Mouse (Mus musculus) MEL (cell line): ENCODE measurements around the gene Myt1l. TPM values are rescaled to one million over a fixed set of nuclear protein-coding genes. Genes with fewer than 3 reads are reported as not detected.

Source experiments
- DNase-seq: peaks from one replicate; pipeline ENCODE4 v3.0.0; 2011; ENCODE audit warnings: low read depth, low spot score
- H3K27ac ChIP-seq: 2 replicates; pipeline ENCODE4 v1.5.1; 2012; ENCODE audit warnings: low read depth, mild to moderate bottlenecking, control low read depth, low read length, moderate library complexity; ENCODE audit not compliant: control insufficient read depth
- H3K27me3 ChIP-seq, 2 experiments: fragments of 150-350 bp in 1 of 2; sonication (generic) in 1 of 2; 2 replicates each; pipeline ENCODE4 v1.6.1; 2012; ENCODE audit warnings: low read length in 2 of 2, mild to moderate bottlenecking in 2 of 2, improper control_type of control experiment in 1 of 2, moderate library complexity in 1 of 2; ENCODE audit not compliant: insufficient read depth in 2 of 2, control insufficient read depth in 1 of 2
- H3K36me3 ChIP-seq, 2 experiments: 2 replicates each; pipeline ENCODE4 v1.6.1; 2012 to 2014; ENCODE audit warnings: low read length in 2 of 2, improper control_type of control experiment in 1 of 2, inconsistent platforms in 1 of 2, mild to moderate bottlenecking in 1 of 2; ENCODE audit not compliant: insufficient read depth in 2 of 2, control insufficient read depth in 1 of 2
- H3K4me1 ChIP-seq, 2 experiments: fragments of 150-350 bp in 1 of 2; sonication (generic) in 1 of 2; 2 replicates each; pipeline ENCODE4 v1.6.1; 2012; ENCODE audit warnings: low read length in 2 of 2, improper control_type of control experiment in 1 of 2, mild to moderate bottlenecking in 1 of 2; ENCODE audit not compliant: insufficient read depth in 2 of 2, control insufficient read depth in 1 of 2
- H3K4me3 ChIP-seq, 2 experiments: fragments of 150-350 bp in 1 of 2; sonication (generic) in 1 of 2; 2 replicates each; pipeline ENCODE4 v1.5.1; 2012; ENCODE audit warnings: low read depth in 2 of 2, low read length in 2 of 2, mild to moderate bottlenecking in 2 of 2, moderate library complexity in 2 of 2, control low read depth in 1 of 2, improper control_type of control experiment in 1 of 2; ENCODE audit not compliant: control insufficient read depth in 1 of 2, insufficient read depth in 1 of 2
- H3K79me2 ChIP-seq: 2 replicates; pipeline ENCODE4 v1.6.1; 2012; ENCODE audit warnings: mild to moderate bottlenecking, low read length, moderate library complexity; ENCODE audit not compliant: control insufficient read depth, poor library complexity, insufficient read depth
- H3K9ac ChIP-seq: 2 replicates; pipeline ENCODE4 v1.6.1; 2012; ENCODE audit warnings: low read depth, mild to moderate bottlenecking, control low read depth, low read length, moderate library complexity; ENCODE audit not compliant: control insufficient read depth, poor library complexity, severe bottlenecking
- H3K9me3 ChIP-seq: fragments of 150-350 bp; sonication (generic); replicated peaks from 2 replicates; pipeline ENCODE4 v1.6.1; 2012; ENCODE audit warnings: mild to moderate bottlenecking, low read length, improper control_type of control experiment, moderate library complexity; ENCODE audit not compliant: insufficient read depth
- CHD2 ChIP-seq: IDR thresholded peaks from 2 replicates; pipeline ENCODE4 v1.6.1; 2011; ENCODE audit warnings: low read length, improper control_type of control experiment
- CTCF ChIP-seq, 3 experiments: IDR thresholded peaks in 2 of 3; conservative IDR thresholded peaks in 1 of 3; 2 replicates each; pipeline ENCODE4 v1.5.1; 2011 to 2012; ENCODE audit warnings: low read length in 3 of 3, low read depth in 2 of 3, mild to moderate bottlenecking in 2 of 3, improper control_type of control experiment in 1 of 3, inconsistent platforms in 1 of 3, mixed read lengths in 1 of 3, moderate library complexity in 1 of 3; ENCODE audit not compliant: control insufficient read depth in 1 of 3, insufficient read depth in 1 of 3, poor library complexity in 1 of 3, severe bottlenecking in 1 of 3
- E2F4 ChIP-seq: IDR thresholded peaks from 2 replicates; pipeline ENCODE4 v1.6.1; 2011; ENCODE audit warnings: low read depth, low read length, improper control_type of control experiment, borderline replicate concordance
- ELF1 ChIP-seq: IDR thresholded peaks from 2 replicates; pipeline ENCODE4 v1.6.1; 2014; ENCODE audit warnings: low read depth, mild to moderate bottlenecking, inconsistent platforms, low read length, improper control_type of control experiment, moderate library complexity
- EP300 ChIP-seq, 2 experiments: IDR thresholded peaks; 2 replicates each; pipeline ENCODE4 v1.6.1; 2011; ENCODE audit warnings: improper control_type of control experiment in 2 of 2, low read length in 2 of 2, low read depth in 1 of 2, mild to moderate bottlenecking in 1 of 2
- GABPA ChIP-seq: IDR thresholded peaks from 2 replicates; pipeline ENCODE4 v1.6.1; 2012; ENCODE audit warnings: low read depth, mild to moderate bottlenecking, inconsistent platforms, low read length, improper control_type of control experiment, moderate library complexity
- GATA1 ChIP-seq: IDR thresholded peaks from 2 replicates; pipeline ENCODE4 v1.6.1; 2011; ENCODE audit warnings: low read depth, low read length, improper control_type of control experiment
- KAT2A ChIP-seq: conservative IDR thresholded peaks from 2 replicates; pipeline ENCODE4 v1.6.1; 2012; ENCODE audit warnings: low read depth, low read length, improper control_type of control experiment, inconsistent platforms
- MAFK ChIP-seq: IDR thresholded peaks from 2 replicates; pipeline ENCODE4 v1.6.1; 2011; ENCODE audit warnings: low read depth, mild to moderate bottlenecking, low read length, improper control_type of control experiment, borderline replicate concordance
- MAZ ChIP-seq: IDR thresholded peaks from 2 replicates; pipeline ENCODE4 v1.6.1; 2012; ENCODE audit warnings: low read depth, mild to moderate bottlenecking, inconsistent platforms, low read length, improper control_type of control experiment
- MEF2A ChIP-seq: IDR thresholded peaks from 2 replicates; pipeline ENCODE4 v1.6.1; 2014; ENCODE audit warnings: low read depth, mild to moderate bottlenecking, inconsistent platforms, low read length, improper control_type of control experiment; ENCODE audit not compliant: poor library complexity, insufficient replicate concordance, severe bottlenecking; ENCODE audit errors: extremely low read depth
- MXI1 ChIP-seq: IDR thresholded peaks from 2 replicates; pipeline ENCODE4 v1.6.1; 2011; ENCODE audit warnings: mild to moderate bottlenecking, low read depth, low read length, improper control_type of control experiment
- MYC ChIP-seq: IDR thresholded peaks from 2 replicates; pipeline ENCODE4 v1.6.1; 2011; ENCODE audit warnings: low read depth, mild to moderate bottlenecking, low read length, improper control_type of control experiment, moderate library complexity
- NELFE ChIP-seq: IDR thresholded peaks from 2 replicates; pipeline ENCODE4 v1.6.1; 2011; ENCODE audit warnings: low read depth, low read length, improper control_type of control experiment
- NRF1 ChIP-seq: IDR thresholded peaks from 2 replicates; pipeline ENCODE4 v1.6.1; 2014; ENCODE audit warnings: low read depth, mild to moderate bottlenecking, inconsistent platforms, low read length, improper control_type of control experiment, moderate library complexity; ENCODE audit not compliant: poor library complexity, insufficient read depth, severe bottlenecking
- POLR2A ChIP-seq, 2 experiments: IDR thresholded peaks; 2 replicates each; pipeline ENCODE4 v1.6.1; 2011 to 2012; ENCODE audit warnings: low read length in 2 of 2, mild to moderate bottlenecking in 2 of 2, control low read depth in 1 of 2, improper control_type of control experiment in 1 of 2, low read depth in 1 of 2, moderate library complexity in 1 of 2; ENCODE audit not compliant: control insufficient read depth in 1 of 2, insufficient read depth in 1 of 2, poor library complexity in 1 of 2
- POLR2AphosphoS5 ChIP-seq: IDR thresholded peaks from 2 replicates; pipeline ENCODE4 v1.6.1; 2012; ENCODE audit warnings: low read depth, borderline replicate concordance, mild to moderate bottlenecking, inconsistent platforms, low read length, moderate library complexity, mixed read lengths
- RAD21 ChIP-seq: IDR thresholded peaks from 2 replicates; pipeline ENCODE4 v1.6.1; 2011; ENCODE audit warnings: mild to moderate bottlenecking, low read depth, low read length, improper control_type of control experiment
- RCOR1 ChIP-seq: IDR thresholded peaks from 2 replicates; pipeline ENCODE4 v1.6.1; 2012; ENCODE audit warnings: low read depth, mild to moderate bottlenecking, inconsistent platforms, low read length, improper control_type of control experiment
- TAL1 ChIP-seq: IDR thresholded peaks from 2 replicates; pipeline ENCODE4 v1.6.1; 2012; ENCODE audit warnings: mild to moderate bottlenecking, inconsistent platforms, low read length, moderate library complexity, mixed read lengths
- TBP ChIP-seq: IDR thresholded peaks from 2 replicates; pipeline ENCODE4 v1.8.0; 2011; ENCODE audit warnings: low read depth, low read length, improper control_type of control experiment
- ZKSCAN1 ChIP-seq: IDR thresholded peaks from 2 replicates; pipeline ENCODE4 v1.6.1; 2012; ENCODE audit warnings: low read depth, mild to moderate bottlenecking, inconsistent platforms, low read length, improper control_type of control experiment, moderate library complexity
- ZMIZ1 ChIP-seq: IDR thresholded peaks from 2 replicates; pipeline ENCODE4 v1.6.1; 2012; ENCODE audit warnings: low read depth, mild to moderate bottlenecking, inconsistent platforms, low read length, improper control_type of control experiment, moderate library complexity
- polyA plus RNA-seq, 2 experiments: library from polyadenylated mRNA; stranded (reverse) in 1 of 2; unstranded in 1 of 2; fragments of >175 nt in 1 of 2; fragments of >200 nt in 1 of 2; gene quantifications; 2 replicates each; pipeline versions ENCODE4 v1.2.1 to v1.2.4; 2012; ENCODE audit warnings: low replicate concordance in 2 of 2, low read depth in 1 of 2; ENCODE audit not compliant: insufficient read length in 2 of 2, insufficient read depth in 1 of 2, missing spikeins in 1 of 2
- total RNA-seq: library from RNA; depleted of rRNA; stranded (reverse); fragments of 300-350 nt; gene quantifications from 2 replicates; pipeline ENCODE4 v1.2.3, GENCODE M21; 2012

Myt1l gene
- total and polyA plus RNA-seq, 3 experiments = not detected

- Histone ChIP-seq H3K4me3 (no peak overlapping the region), H3K4me1 (no peaks in the 10 kb centered on the region), H3K27me3 (no peaks in the 10 kb centered on the region), H3K9ac (no peak overlapping the region), H3K36me3 (no peaks in the 10 kb centered on the region), H3K9me3 (no peaks in the 10 kb centered on the region), H3K27ac (no peak overlapping the region)
- DNase-seq = no peak
- TF ChIP-seq GATA1 = no peak
- TF ChIP-seq POLR2AphosphoS5 = no peak
- no peak for TF ChIP-seq CTCF (IDR thresholded peaks at IDR 0.05 in 2 of 3, conservative IDR thresholded peaks at IDR 0.05 in 1 of 3; ENCODE audit: control insufficient read depth in 1 of 3, insufficient read depth in 1 of 3, low read depth in 2 of 3, low read length in 3 of 3, poor library complexity in 1 of 3, severe bottlenecking in 1 of 3)
- no peak for TF ChIP-seq KAT2A
- no peak for TF ChIP-seq ZKSCAN1
- no peak for TF ChIP-seq ZMIZ1
- no peak for TF ChIP-seq MXI1
- no peak for TF ChIP-seq EP300 (IDR thresholded peaks at IDR 0.05; ENCODE audit: low read depth in 1 of 2, low read length in 2 of 2)
- TF ChIP-seq E2F4 = no peak
- TF ChIP-seq, all 39 proteins: peak for 0
- no peaks in the 10 kb centered on the region for H3K79me2 ChIP-seq
Measured at GRCm38 (mm10) chr12:29953999-29954398, 425.8 kb downstream of the Myt1l start.

GRCm38 (mm10) chr12:29954464-29954863 lies 426.3 kb downstream of the Myt1l start:
- no peaks in the 10 kb centered on the region for H3K4me1 ChIP-seq

GRCm38 (mm10) chr12:29956969-29957368 lies 428.8 kb downstream of the Myt1l start:
- Histone ChIP-seq H3K9ac (no peak overlapping the region), H3K4me3 (no peak overlapping the region), H3K9me3 (no peaks in the 10 kb centered on the region), H3K27me3 (no peaks in the 10 kb centered on the region), H3K4me1 (no peaks in the 10 kb centered on the region), H3K36me3 (no peaks in the 10 kb centered on the region), H3K79me2 (no peaks in the 10 kb centered on the region), H3K27ac (no peak overlapping the region)
- TF ChIP-seq NRF1 = no peak
- TF ChIP-seq TBP = no peak
- TF ChIP-seq ELF1 = no peak
- TF ChIP-seq NELFE = no peak
- TF ChIP-seq MEF2A = no peak
- TF ChIP-seq POLR2A (IDR thresholded peaks at IDR 0.05; ENCODE audit: control insufficient read depth in 1 of 2, insufficient read depth in 1 of 2, low read depth in 1 of 2, low read length in 2 of 2, poor library complexity in 1 of 2) = no peak
- TF ChIP-seq ZMIZ1 = no peak
- TF ChIP-seq RCOR1 = no peak
- no peak for DNase-seq

More at GRCm38 (mm10) chr12:29954464-29954863, 426.3 kb downstream of the Myt1l start:
- no peaks in the 10 kb centered on the region for H3K9me3 ChIP-seq
- TF ChIP-seq GABPA (no peak), MYC (no peak), TAL1 (no peak), CHD2 (no peak), MAFK (no peak), RAD21 (no peak), NRF1 (no peak), MAZ (no peak)
- TF ChIP-seq, all 39 proteins: peak for 0
- Histone ChIP-seq H3K36me3 (no peaks in the 10 kb centered on the region), H3K27me3 (no peaks in the 10 kb centered on the region), H3K79me2 (no peaks in the 10 kb centered on the region), H3K9ac (no peak overlapping the region), H3K27ac (no peak overlapping the region), H3K4me3 (no peak overlapping the region)
- DNase-seq = no peak
